Mouse (Mus musculus) MEL (cell line): ENCODE data around the gene Mapk10. TPM values are rescaled to one million over a fixed set of nuclear protein-coding genes. Genes with fewer than 3 reads are reported as not detected.

Experiments
- DNase-seq: peaks from one replicate; pipeline ENCODE4 v3.0.0; 2011; ENCODE audit warnings: low read depth, low spot score
- H3K27ac ChIP-seq: 2 replicates; pipeline ENCODE4 v1.5.1; 2012; ENCODE audit warnings: low read depth, mild to moderate bottlenecking, control low read depth, low read length, moderate library complexity; ENCODE audit not compliant: control insufficient read depth
- H3K27me3 ChIP-seq, 2 experiments: fragments of 150-350 bp in 1 of 2; sonication (generic) in 1 of 2; 2 replicates each; pipeline ENCODE4 v1.6.1; 2012; ENCODE audit warnings: low read length in 2 of 2, mild to moderate bottlenecking in 2 of 2, improper control_type of control experiment in 1 of 2, moderate library complexity in 1 of 2; ENCODE audit not compliant: insufficient read depth in 2 of 2, control insufficient read depth in 1 of 2
- H3K36me3 ChIP-seq, 2 experiments: 2 replicates each; pipeline ENCODE4 v1.6.1; 2012 to 2014; ENCODE audit warnings: low read length in 2 of 2, improper control_type of control experiment in 1 of 2, inconsistent platforms in 1 of 2, mild to moderate bottlenecking in 1 of 2; ENCODE audit not compliant: insufficient read depth in 2 of 2, control insufficient read depth in 1 of 2
- H3K4me1 ChIP-seq, 2 experiments: fragments of 150-350 bp in 1 of 2; sonication (generic) in 1 of 2; 2 replicates each; pipeline ENCODE4 v1.6.1; 2012; ENCODE audit warnings: low read length in 2 of 2, improper control_type of control experiment in 1 of 2, mild to moderate bottlenecking in 1 of 2; ENCODE audit not compliant: insufficient read depth in 2 of 2, control insufficient read depth in 1 of 2
- H3K4me3 ChIP-seq, 2 experiments: fragments of 150-350 bp in 1 of 2; sonication (generic) in 1 of 2; 2 replicates each; pipeline ENCODE4 v1.5.1; 2012; ENCODE audit warnings: low read depth in 2 of 2, low read length in 2 of 2, mild to moderate bottlenecking in 2 of 2, moderate library complexity in 2 of 2, control low read depth in 1 of 2, improper control_type of control experiment in 1 of 2; ENCODE audit not compliant: control insufficient read depth in 1 of 2, insufficient read depth in 1 of 2
- H3K79me2 ChIP-seq: 2 replicates; pipeline ENCODE4 v1.6.1; 2012; ENCODE audit warnings: mild to moderate bottlenecking, low read length, moderate library complexity; ENCODE audit not compliant: control insufficient read depth, poor library complexity, insufficient read depth
- H3K9ac ChIP-seq: 2 replicates; pipeline ENCODE4 v1.6.1; 2012; ENCODE audit warnings: low read depth, mild to moderate bottlenecking, control low read depth, low read length, moderate library complexity; ENCODE audit not compliant: control insufficient read depth, poor library complexity, severe bottlenecking
- H3K9me3 ChIP-seq: fragments of 150-350 bp; sonication (generic); replicated peaks from 2 replicates; pipeline ENCODE4 v1.6.1; 2012; ENCODE audit warnings: mild to moderate bottlenecking, low read length, improper control_type of control experiment, moderate library complexity; ENCODE audit not compliant: insufficient read depth
- CHD2 ChIP-seq: IDR thresholded peaks from 2 replicates; pipeline ENCODE4 v1.6.1; 2011; ENCODE audit warnings: low read length, improper control_type of control experiment
- CTCF ChIP-seq, 3 experiments: IDR thresholded peaks in 2 of 3; conservative IDR thresholded peaks in 1 of 3; 2 replicates each; pipeline ENCODE4 v1.5.1; 2011 to 2012; ENCODE audit warnings: low read length in 3 of 3, low read depth in 2 of 3, mild to moderate bottlenecking in 2 of 3, improper control_type of control experiment in 1 of 3, inconsistent platforms in 1 of 3, mixed read lengths in 1 of 3, moderate library complexity in 1 of 3; ENCODE audit not compliant: control insufficient read depth in 1 of 3, insufficient read depth in 1 of 3, poor library complexity in 1 of 3, severe bottlenecking in 1 of 3
- E2F4 ChIP-seq: IDR thresholded peaks from 2 replicates; pipeline ENCODE4 v1.6.1; 2011; ENCODE audit warnings: low read depth, low read length, improper control_type of control experiment, borderline replicate concordance
- EP300 ChIP-seq, 2 experiments: IDR thresholded peaks; 2 replicates each; pipeline ENCODE4 v1.6.1; 2011; ENCODE audit warnings: improper control_type of control experiment in 2 of 2, low read length in 2 of 2, low read depth in 1 of 2, mild to moderate bottlenecking in 1 of 2
- GATA1 ChIP-seq: IDR thresholded peaks from 2 replicates; pipeline ENCODE4 v1.6.1; 2011; ENCODE audit warnings: low read depth, low read length, improper control_type of control experiment
- HCFC1 ChIP-seq: IDR thresholded peaks from 2 replicates; pipeline ENCODE4 v1.6.1; 2012; ENCODE audit warnings: low read depth, mild to moderate bottlenecking, inconsistent platforms, low read length, improper control_type of control experiment, moderate library complexity
- JUND ChIP-seq: IDR thresholded peaks from 2 replicates; pipeline ENCODE4 v1.6.1; 2011; ENCODE audit warnings: low read depth, mild to moderate bottlenecking, improper control_type of control experiment, low read length
- KAT2A ChIP-seq: conservative IDR thresholded peaks from 2 replicates; pipeline ENCODE4 v1.6.1; 2012; ENCODE audit warnings: low read depth, low read length, improper control_type of control experiment, inconsistent platforms
- MXI1 ChIP-seq: IDR thresholded peaks from 2 replicates; pipeline ENCODE4 v1.6.1; 2011; ENCODE audit warnings: mild to moderate bottlenecking, low read depth, low read length, improper control_type of control experiment
- MYB ChIP-seq: IDR thresholded peaks from 2 replicates; pipeline ENCODE4 v1.6.1; 2011; ENCODE audit warnings: mild to moderate bottlenecking, low read depth, low read length, improper control_type of control experiment
- MYC ChIP-seq: IDR thresholded peaks from 2 replicates; pipeline ENCODE4 v1.6.1; 2011; ENCODE audit warnings: low read depth, mild to moderate bottlenecking, low read length, improper control_type of control experiment, moderate library complexity
- NRF1 ChIP-seq: IDR thresholded peaks from 2 replicates; pipeline ENCODE4 v1.6.1; 2014; ENCODE audit warnings: low read depth, mild to moderate bottlenecking, inconsistent platforms, low read length, improper control_type of control experiment, moderate library complexity; ENCODE audit not compliant: poor library complexity, insufficient read depth, severe bottlenecking
- POLR2AphosphoS2 ChIP-seq: IDR thresholded peaks from 2 replicates; pipeline ENCODE4 v1.6.1; 2011; ENCODE audit warnings: low read length, improper control_type of control experiment
- POLR2AphosphoS5 ChIP-seq: IDR thresholded peaks from 2 replicates; pipeline ENCODE4 v1.6.1; 2012; ENCODE audit warnings: low read depth, borderline replicate concordance, mild to moderate bottlenecking, inconsistent platforms, low read length, moderate library complexity, mixed read lengths
- RCOR1 ChIP-seq: IDR thresholded peaks from 2 replicates; pipeline ENCODE4 v1.6.1; 2012; ENCODE audit warnings: low read depth, mild to moderate bottlenecking, inconsistent platforms, low read length, improper control_type of control experiment
- SMC3 ChIP-seq: IDR thresholded peaks from 2 replicates; pipeline ENCODE4 v1.6.1; 2011; ENCODE audit warnings: low read depth, low read length, improper control_type of control experiment
- TAL1 ChIP-seq: IDR thresholded peaks from 2 replicates; pipeline ENCODE4 v1.6.1; 2012; ENCODE audit warnings: mild to moderate bottlenecking, inconsistent platforms, low read length, moderate library complexity, mixed read lengths
- TCF12 ChIP-seq: IDR thresholded peaks from 2 replicates; pipeline ENCODE4 v1.6.1; 2014; ENCODE audit warnings: low read depth, mild to moderate bottlenecking, inconsistent platforms, low read length, improper control_type of control experiment, moderate library complexity
- UBTF ChIP-seq: IDR thresholded peaks from 2 replicates; pipeline ENCODE4 v1.6.1; 2012; ENCODE audit warnings: low read depth, mild to moderate bottlenecking, inconsistent platforms, low read length, improper control_type of control experiment, moderate library complexity, borderline replicate concordance; ENCODE audit not compliant: insufficient read depth
- polyA plus RNA-seq, 2 experiments: library from polyadenylated mRNA; stranded (reverse) in 1 of 2; unstranded in 1 of 2; fragments of >175 nt in 1 of 2; fragments of >200 nt in 1 of 2; gene quantifications; 2 replicates each; pipeline versions ENCODE4 v1.2.1 to v1.2.4; 2012; ENCODE audit warnings: low replicate concordance in 2 of 2, low read depth in 1 of 2; ENCODE audit not compliant: insufficient read length in 2 of 2, insufficient read depth in 1 of 2, missing spikeins in 1 of 2
- total RNA-seq: library from RNA; depleted of rRNA; stranded (reverse); fragments of 300-350 nt; gene quantifications from 2 replicates; pipeline ENCODE4 v1.2.3, GENCODE M21; 2012

The Mapk10 gene
- total and polyA plus RNA-seq, 3 experiments, result not detected

GRCm38 (mm10) chr5:102998524-102998923, 212.6 kb downstream of the Mapk10 start:
- no peak overlapping the region for H3K4me3 ChIP-seq
- no peak overlapping the region for H3K27ac ChIP-seq
- no peak for TF ChIP-seq TAL1
- no peak for TF ChIP-seq TCF12
- no peak for TF ChIP-seq KAT2A
- TF ChIP-seq GATA1, result no peak
- TF ChIP-seq CTCF (IDR thresholded peaks at IDR 0.05 in 2 of 3, conservative IDR thresholded peaks at IDR 0.05 in 1 of 3; ENCODE audit: control insufficient read depth in 1 of 3, insufficient read depth in 1 of 3, low read depth in 2 of 3, low read length in 3 of 3, poor library complexity in 1 of 3, severe bottlenecking in 1 of 3), result no peak
- no peak for TF ChIP-seq MXI1
- no peak for TF ChIP-seq JUND
- no peak for TF ChIP-seq SMC3
- TF ChIP-seq CHD2, result no peak
- TF ChIP-seq POLR2AphosphoS5, result no peak
- no peak for TF ChIP-seq MYC
- TF ChIP-seq MYB, result no peak
- no peak for TF ChIP-seq UBTF
- TF ChIP-seq EP300 (IDR thresholded peaks at IDR 0.05; ENCODE audit: low read depth in 1 of 2, low read length in 2 of 2), result no peak
- no peak for TF ChIP-seq RCOR1
- H3K4me1 ChIP-seq, result no peaks in the 10 kb centered on the region
- no peaks in the 10 kb centered on the region for H3K9me3 ChIP-seq
- H3K27me3 ChIP-seq, result no peaks in the 10 kb centered on the region
- H3K79me2 ChIP-seq, result no peaks in the 10 kb centered on the region
- no peak overlapping the region for H3K9ac ChIP-seq
- DNase-seq, result no peak
- H3K36me3 ChIP-seq, result no peaks in the 10 kb centered on the region

- H3K9me3 ChIP-seq, result no peaks in the 10 kb centered on the region
- H3K27me3 ChIP-seq, result no peaks in the 10 kb centered on the region
- TF ChIP-seq POLR2AphosphoS2 (no peak), MYC (no peak), HCFC1 (no peak), EP300 (IDR thresholded peaks at IDR 0.05; ENCODE audit: low read depth in 1 of 2, low read length in 2 of 2) (no peak), NRF1 (no peak), GATA1 (no peak), E2F4 (no peak)
- H3K4me1 ChIP-seq, result no peaks in the 10 kb centered on the region
- no peaks in the 10 kb centered on the region for H3K36me3 ChIP-seq
- H3K79me2 ChIP-seq, result no peaks in the 10 kb centered on the region
- H3K27ac ChIP-seq, result no peak overlapping the region
- H3K4me3 ChIP-seq, result no peak overlapping the region
- DNase-seq, result no peak
- H3K9ac ChIP-seq, result no peak overlapping the region
Measured at GRCm38 (mm10) chr5:102997907-102998306, 213.2 kb downstream of the Mapk10 start.
